Mouse (Mus musculus): ENCODE results near the gene Rpl3l. TPM values are rescaled to one million over a fixed set of nuclear protein-coding genes. Genes with fewer than 3 reads are reported as not detected.

The Rpl3l gene
- total RNA-seq (2014; rRNA removed) (1.3 TPM in 1 of 2 replicates, not detected in the other), polyA plus RNA-seq (2015; fragmentation: Nextera tagmentation; extraction: Ambion mirVana) (0.41 and 0.52 TPM in 2 replicates)

- TF ChIP-seq CTCF (IDR thresholded peaks at IDR 0.05; ENCODE audit: low read depth), result no peak
- WGBS, result 78% methylated on average over 2 of the region's 2 CpGs
- no peaks in the 10 kb centered on the region for H3K36me3 ChIP-seq (ENCODE audit: insufficient read depth, low read length)
- H3K4me2 ChIP-seq (ENCODE audit: low read depth, low read length), result no peak within 1 kb of the TSS
- no peak for ATAC-seq
- H3K27ac ChIP-seq, result no peak within 1 kb of the TSS
- H3K4me3 ChIP-seq (ENCODE audit: low read length), result no peak within 1 kb of the TSS
- H3K4me1 ChIP-seq (ENCODE audit: insufficient read depth, low read length), result peaks cover 7% of the 10 kb centered on the region; the same call in 1 of the 2 replicates
- no peak for DNase-seq (ENCODE audit: low spot score)
- no peak within 1 kb of the TSS; the same call in 1 of the 2 replicates for H3K9ac ChIP-seq (replicated peaks; ENCODE audit: low read length)
- H3K27me3 ChIP-seq (ENCODE audit: insufficient read depth, low read length), result no peaks in the 10 kb centered on the region
- no peaks in the 10 kb centered on the region for H3K9me3 ChIP-seq (ENCODE audit: low read length)
Measured at GRCm38 (mm10) chr17:24727618-24728017, at the start of gene Rpl3l. Gene Rpl3l, plus strand, starts transcription at chr17:24727820.

DNA sequence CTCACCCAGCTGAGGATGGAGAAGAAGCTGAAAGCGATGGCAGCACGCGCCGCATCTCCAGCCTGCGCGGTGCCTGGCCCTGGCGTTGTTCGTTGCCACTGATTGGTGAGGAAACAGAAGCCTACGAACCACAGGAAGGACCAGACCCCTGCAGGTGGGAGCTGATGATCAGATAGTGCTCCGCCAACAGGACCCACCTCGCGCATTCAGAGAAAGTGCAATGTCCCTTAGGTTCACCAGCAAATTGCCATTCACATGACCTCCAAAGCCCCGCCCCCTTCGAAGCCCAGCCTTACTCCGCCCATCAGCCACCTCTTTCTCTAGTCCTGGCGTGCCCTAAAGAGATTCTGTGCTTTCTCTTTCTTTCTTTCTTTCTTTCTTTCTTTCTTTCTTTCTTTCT is 41.1 kb upstream of the Rpl3l start:
- DNase-seq (ENCODE audit: low spot score) (no peak), ATAC-seq (no peak)
- H3K4me2 ChIP-seq (ENCODE audit: low read depth, low read length), result 0 out of 2 replicates have a peak overlapping the region, but pooled peaks have one; percentile 3
- peaks cover 7% of the 10 kb centered on the region; the same call in 1 of the 2 replicates for H3K36me3 ChIP-seq (ENCODE audit: insufficient read depth, low read length)
- H3K9ac ChIP-seq (replicated peaks; ENCODE audit: low read length), result no peak overlapping the region
- H3K9me3 ChIP-seq (ENCODE audit: low read length), result no peaks in the 10 kb centered on the region
- H3K27ac ChIP-seq, result no peak overlapping the region
- H3K4me3 ChIP-seq (ENCODE audit: low read length), result no peak overlapping the region
- no peaks in the 10 kb centered on the region for H3K27me3 ChIP-seq (ENCODE audit: insufficient read depth, low read length)
- H3K4me1 ChIP-seq (ENCODE audit: insufficient read depth, low read length), result peaks cover 8% of the 10 kb centered on the region; the same call in 1 of the 2 replicates
- 30% methylated on average over 16 of the region's 16 CpGs for WGBS
- no peak for TF ChIP-seq CTCF (IDR thresholded peaks at IDR 0.05; ENCODE audit: low read depth)

GRCm38 (mm10) chr17:24687146-24687595 is 40.4 kb upstream of the Rpl3l start:
- no peaks in the 10 kb centered on the region for H3K9me3 ChIP-seq (ENCODE audit: low read length)
- TF ChIP-seq CTCF (IDR thresholded peaks at IDR 0.05; ENCODE audit: low read depth), result no peak
- peak overlapping the region; percentile 44; the same call in 1 of the 2 replicates for H3K9ac ChIP-seq (replicated peaks; ENCODE audit: low read length)
- peak overlapping the region; percentile 74 for H3K4me2 ChIP-seq (ENCODE audit: low read depth, low read length)
- peaks cover 8% of the 10 kb centered on the region; the same call in 1 of the 2 replicates for H3K4me1 ChIP-seq (ENCODE audit: insufficient read depth, low read length)
- ATAC-seq (no peak), DNase-seq (ENCODE audit: low spot score) (peak; percentile 35)
- WGBS, result 3% methylated on average over 24 of the region's 25 CpGs
- no peaks in the 10 kb centered on the region for H3K27me3 ChIP-seq (ENCODE audit: insufficient read depth, low read length)
- H3K27ac ChIP-seq, result no peak overlapping the region
- H3K4me3 ChIP-seq (ENCODE audit: low read length), result peak overlapping the region; percentile 74
- H3K36me3 ChIP-seq (ENCODE audit: insufficient read depth, low read length), result peaks cover 1% of the 10 kb centered on the region; the same call in 1 of the 2 replicates

DNA sequence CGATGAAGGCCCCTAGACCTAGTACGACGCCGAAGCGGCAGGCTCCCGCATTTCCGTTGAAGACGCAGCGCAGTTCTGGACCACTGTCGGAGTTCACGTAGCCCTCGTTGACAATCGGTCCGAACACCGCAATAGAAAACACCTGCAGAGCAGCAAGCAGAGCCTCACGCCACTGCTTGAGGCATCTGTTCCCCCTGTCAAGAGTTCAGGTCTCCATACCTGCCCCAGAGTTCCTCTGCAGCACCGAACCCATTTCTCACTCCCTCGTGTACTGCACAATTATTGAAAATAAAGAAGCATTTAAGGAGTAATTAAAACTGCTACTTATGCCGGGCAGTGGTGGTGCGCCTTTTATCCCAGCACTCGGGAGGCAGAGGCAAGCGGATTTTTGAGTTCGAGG is 40.0 kb upstream of the Rpl3l start:
- DNase-seq (ENCODE audit: low spot score) (no peak), ATAC-seq (no peak)
- Histone ChIP-seq H3K4me2 (ENCODE audit: low read depth, low read length) (peak overlapping the region; percentile 74), H3K4me3 (ENCODE audit: low read length) (peak overlapping the region; percentile 74), H3K9ac (replicated peaks; ENCODE audit: low read length) (peak overlapping the region; percentile 44; the same call in 1 of the 2 replicates), H3K9me3 (ENCODE audit: low read length) (no peaks in the 10 kb centered on the region), H3K36me3 (ENCODE audit: insufficient read depth, low read length) (0 out of 2 replicates have a peak, but pooled peaks cover 4% of the 10 kb centered on the region), H3K27me3 (ENCODE audit: insufficient read depth, low read length) (no peaks in the 10 kb centered on the region), H3K27ac (no peak overlapping the region), H3K4me1 (ENCODE audit: insufficient read depth, low read length) (peaks cover 8% of the 10 kb centered on the region; the same call in 1 of the 2 replicates)
- TF ChIP-seq CTCF (IDR thresholded peaks at IDR 0.05; ENCODE audit: low read depth), result no peak
- 17% methylated on average over 23 of the region's 23 CpGs for WGBS

- Histone ChIP-seq H3K36me3 (ENCODE audit: insufficient read depth, low read length) (0 out of 2 replicates have a peak, but pooled peaks cover 8% of the 10 kb centered on the region), H3K4me1 (ENCODE audit: insufficient read depth, low read length) (peaks cover 8% of the 10 kb centered on the region; the same call in 1 of the 2 replicates), H3K27me3 (ENCODE audit: insufficient read depth, low read length) (no peaks in the 10 kb centered on the region), H3K9ac (replicated peaks; ENCODE audit: low read length) (peak within 1 kb of the TSS; percentile 89), H3K9me3 (ENCODE audit: low read length) (no peaks in the 10 kb centered on the region), H3K4me2 (ENCODE audit: low read depth, low read length) (peak within 1 kb of the TSS; percentile 74), H3K27ac (peak within 1 kb of the TSS; percentile 92), H3K4me3 (ENCODE audit: low read length) (peak within 1 kb of the TSS; percentile 74)
- no peak for TF ChIP-seq CTCF (IDR thresholded peaks at IDR 0.05; ENCODE audit: low read depth)
- peak; percentile 78 for DNase-seq (ENCODE audit: low spot score)
- WGBS, result under 1% methylated on average over 48 of the region's 55 CpGs
- peak; percentile 76 for ATAC-seq
Measured at GRCm38 (mm10) chr17:24689251-24690081, 38.2 kb upstream of the Rpl3l start, which contains the start of gene Syngr3. Gene Syngr3, minus strand, starts transcription at chr17:24689955.

DNA sequence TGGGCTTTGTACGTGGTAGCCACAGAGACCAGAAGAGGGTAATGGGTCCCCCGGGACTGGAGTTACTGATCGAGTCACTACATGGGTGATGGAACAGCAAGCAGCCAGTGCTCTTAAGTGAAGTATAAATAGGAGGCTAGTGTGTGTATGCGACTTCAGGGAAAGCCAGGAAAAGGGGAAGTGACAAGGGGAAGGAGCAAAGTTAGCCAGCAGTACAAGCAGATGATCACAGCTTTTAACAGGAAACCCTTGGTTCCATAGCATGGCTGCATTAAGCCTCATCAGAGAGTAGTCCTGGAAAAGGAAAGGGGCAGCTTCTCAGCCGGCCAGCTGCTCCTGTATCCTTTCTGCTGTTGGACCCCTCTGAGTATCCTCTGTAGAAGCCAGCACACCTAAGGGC is 35.2 kb upstream of the Rpl3l start:
- no peak overlapping the region for H3K27ac ChIP-seq
- H3K9ac ChIP-seq (replicated peaks; ENCODE audit: low read length), result no peak overlapping the region
- DNase-seq (ENCODE audit: low spot score) (no peak), ATAC-seq (no peak)
- 0 out of 2 replicates have a peak, but pooled peaks cover 8% of the 10 kb centered on the region for H3K36me3 ChIP-seq (ENCODE audit: insufficient read depth, low read length)
- WGBS, result 86% methylated on average over 5 of the region's 5 CpGs
- TF ChIP-seq CTCF (IDR thresholded peaks at IDR 0.05; ENCODE audit: low read depth), result no peak
- no peaks in the 10 kb centered on the region for H3K27me3 ChIP-seq (ENCODE audit: insufficient read depth, low read length)
- H3K4me2 ChIP-seq (ENCODE audit: low read depth, low read length), result no peak overlapping the region
- peaks cover 10% of the 10 kb centered on the region for H3K4me1 ChIP-seq (ENCODE audit: insufficient read depth, low read length)
- H3K9me3 ChIP-seq (ENCODE audit: low read length), result no peaks in the 10 kb centered on the region
- no peak overlapping the region for H3K4me3 ChIP-seq (ENCODE audit: low read length)

Data from hindbrain, postnatal 0 days (tissue).